Mouse (Mus musculus): ENCODE results near the gene Gm10134.
"Not testable (repeated sequence)": the region's sequence is repeated elsewhere in the genome, so short reads cannot be mapped to it uniquely, and the experiment has no call there.

Gene Gm10134

DNA sequence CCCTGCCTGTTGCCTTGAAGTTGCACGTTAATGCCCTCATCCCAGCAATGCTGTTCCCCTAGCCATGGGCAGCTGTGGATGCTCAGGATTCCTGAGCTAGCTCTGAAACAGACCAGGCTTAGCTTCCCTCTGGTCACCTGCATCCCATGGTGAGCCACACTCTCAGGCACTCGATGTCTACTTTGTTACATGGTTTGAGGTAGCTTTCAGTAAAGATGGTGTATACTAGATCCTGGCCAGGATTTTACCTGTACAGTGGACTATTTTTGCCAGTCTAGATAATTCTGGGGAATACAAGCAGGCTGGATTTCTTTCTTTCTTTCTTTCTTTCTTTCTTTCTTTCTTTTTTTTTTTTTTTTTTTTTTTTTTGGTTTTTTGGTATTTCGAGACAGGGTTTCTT, at the start of gene Gm10134:
Gene Gm10134, plus strand, starts transcription at position 301 of the 400 bp plus-strand sequence.
- no peak for DNase-seq (ENCODE audit: low spot score in 2 of 2)

DNA sequence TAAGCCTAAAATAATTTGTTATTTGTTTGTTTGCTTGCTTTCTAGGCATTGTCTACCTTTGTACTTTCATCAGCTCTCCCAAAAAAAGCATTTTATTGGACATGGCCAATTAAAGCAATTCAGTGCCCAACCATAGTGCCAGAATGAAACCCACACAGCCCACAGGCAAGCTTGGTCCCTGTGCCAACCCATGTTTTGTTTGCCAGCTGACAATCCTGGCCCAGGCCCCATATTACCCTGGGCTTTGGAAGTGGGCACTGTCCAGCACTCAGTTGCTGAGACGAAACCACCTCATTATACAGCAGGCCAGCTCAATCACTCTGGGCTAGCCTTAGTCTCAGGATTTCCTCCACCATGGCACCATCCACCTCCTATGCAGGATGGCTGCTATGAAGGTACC, 49.3 kb upstream of the Gm10134 start:
- DNase-seq (ENCODE audit: low spot score in 2 of 2) = peak in 1 of 2 experiments; percentile 59

DNA sequence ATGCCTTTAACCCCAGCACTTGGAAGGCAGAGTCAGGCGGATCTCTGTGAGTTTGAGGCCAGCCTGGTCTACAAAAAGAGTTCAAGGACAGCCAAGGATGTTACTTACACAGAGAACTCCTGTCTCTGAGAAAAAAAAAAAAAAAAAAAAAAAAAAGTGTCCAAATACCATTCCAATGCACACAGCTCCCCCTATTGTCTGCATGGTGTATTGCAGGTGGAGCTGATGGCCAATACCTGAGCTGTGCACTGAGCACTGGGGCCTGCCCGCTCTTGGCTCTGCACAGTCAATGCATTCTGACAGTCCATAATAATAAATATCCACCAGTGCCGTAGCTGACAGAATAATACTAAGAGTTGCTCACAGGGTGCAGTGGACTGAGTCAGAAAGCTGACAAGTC, 42.0 kb upstream of the Gm10134 start:
- peak in 1 of 2 experiments; percentile 65 for DNase-seq (ENCODE audit: low spot score in 2 of 2)

DNA sequence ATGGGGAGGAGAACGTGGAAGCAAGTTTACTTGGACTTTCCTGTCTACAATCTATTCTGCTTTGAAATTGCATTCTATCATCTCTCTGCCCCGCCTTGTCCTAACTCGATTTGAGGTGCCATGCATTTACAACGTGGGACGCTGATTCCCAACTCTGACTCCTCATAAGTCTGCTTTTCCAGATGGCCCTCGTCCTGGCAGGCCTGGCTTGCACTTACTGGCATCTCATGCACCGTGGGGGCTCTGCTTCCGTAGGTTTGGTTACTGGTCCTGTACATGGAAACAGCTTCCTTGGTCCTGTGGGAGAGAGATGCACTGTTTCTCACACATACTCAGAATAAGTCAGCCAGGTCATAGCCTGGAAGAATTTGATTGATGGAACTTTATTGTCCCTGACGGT, 41.0 kb upstream of the Gm10134 start:
- DNase-seq (ENCODE audit: low spot score in 2 of 2) = no peak

DNA sequence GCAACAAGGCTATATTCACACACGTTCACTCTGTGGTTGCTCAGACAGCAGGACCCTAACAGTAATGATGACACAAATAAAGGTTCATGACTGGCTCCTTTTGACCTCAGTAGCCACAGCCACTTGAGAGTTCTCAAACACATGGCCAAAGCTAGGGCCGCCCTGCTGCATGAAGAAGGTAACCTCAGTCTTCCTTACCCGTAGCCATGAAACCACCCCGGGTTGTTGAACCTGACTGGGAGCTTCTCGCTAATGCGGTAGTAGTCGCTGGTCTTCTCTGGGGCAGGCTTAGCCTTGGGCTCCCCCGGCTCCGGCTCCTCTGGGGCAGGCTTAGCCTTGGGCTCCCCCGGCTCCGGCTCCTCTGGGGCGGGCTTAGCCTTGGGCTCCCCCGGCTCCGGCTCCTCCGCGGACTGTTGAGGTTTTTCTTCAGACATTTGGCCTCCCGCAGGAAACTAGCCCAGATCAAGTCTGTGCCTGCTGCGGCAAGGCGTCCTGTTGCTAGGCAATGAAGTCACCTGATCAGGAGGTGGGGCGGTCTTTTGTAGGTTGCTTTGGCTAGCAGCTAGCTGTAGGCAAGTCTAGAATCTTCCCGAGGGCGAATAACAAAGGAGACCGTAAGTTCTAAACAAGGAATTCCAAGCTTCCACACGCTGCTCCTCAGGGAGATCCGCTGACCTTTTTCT, 39.9 kb upstream of the Gm10134 start, which contains the start of gene 1700007K13Rik:
Gene 1700007K13Rik, minus strand, starts transcription at position 497 of the 683 bp plus-strand sequence.
- peak; percentile 41 to 46 for DNase-seq (ENCODE audit: low spot score in 2 of 2)

DNA sequence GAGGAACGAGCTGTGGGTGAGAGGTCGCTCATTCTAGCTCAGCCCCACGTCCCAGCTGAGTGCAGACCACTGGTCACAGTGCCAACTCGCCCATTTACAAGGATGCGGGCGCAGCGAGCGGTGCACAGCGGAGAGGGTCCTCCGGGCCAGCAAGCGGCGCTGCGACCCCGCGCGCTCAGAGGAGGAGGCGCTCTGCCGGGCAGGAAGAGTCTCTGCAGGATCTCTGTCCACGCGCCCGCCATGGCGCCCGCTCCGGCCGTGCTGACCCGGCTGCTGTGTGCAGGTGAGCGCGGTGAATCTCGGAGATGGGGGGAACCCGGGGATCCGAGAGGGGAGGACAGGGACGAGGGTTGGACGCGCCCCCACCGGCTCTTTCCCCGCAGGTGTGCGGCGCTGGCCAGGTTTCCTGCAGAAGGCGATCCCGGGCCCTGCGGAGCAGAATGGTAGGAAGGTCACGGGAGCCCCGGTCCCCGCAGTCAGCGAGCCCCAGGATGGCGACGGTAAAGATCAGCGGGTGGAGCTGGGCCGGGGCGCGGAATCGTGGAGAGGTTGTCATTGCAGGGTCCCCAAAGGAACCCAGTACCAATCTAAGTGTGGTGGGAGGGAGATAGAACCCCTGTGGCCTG, 37.9 kb upstream of the Gm10134 start, which contains the start of gene Mrps2:
Gene Mrps2, plus strand, starts transcription at position 207 of the 626 bp plus-strand sequence.
- peak; percentile 76 to 87 for DNase-seq (ENCODE audit: low spot score in 2 of 2)

DNA sequence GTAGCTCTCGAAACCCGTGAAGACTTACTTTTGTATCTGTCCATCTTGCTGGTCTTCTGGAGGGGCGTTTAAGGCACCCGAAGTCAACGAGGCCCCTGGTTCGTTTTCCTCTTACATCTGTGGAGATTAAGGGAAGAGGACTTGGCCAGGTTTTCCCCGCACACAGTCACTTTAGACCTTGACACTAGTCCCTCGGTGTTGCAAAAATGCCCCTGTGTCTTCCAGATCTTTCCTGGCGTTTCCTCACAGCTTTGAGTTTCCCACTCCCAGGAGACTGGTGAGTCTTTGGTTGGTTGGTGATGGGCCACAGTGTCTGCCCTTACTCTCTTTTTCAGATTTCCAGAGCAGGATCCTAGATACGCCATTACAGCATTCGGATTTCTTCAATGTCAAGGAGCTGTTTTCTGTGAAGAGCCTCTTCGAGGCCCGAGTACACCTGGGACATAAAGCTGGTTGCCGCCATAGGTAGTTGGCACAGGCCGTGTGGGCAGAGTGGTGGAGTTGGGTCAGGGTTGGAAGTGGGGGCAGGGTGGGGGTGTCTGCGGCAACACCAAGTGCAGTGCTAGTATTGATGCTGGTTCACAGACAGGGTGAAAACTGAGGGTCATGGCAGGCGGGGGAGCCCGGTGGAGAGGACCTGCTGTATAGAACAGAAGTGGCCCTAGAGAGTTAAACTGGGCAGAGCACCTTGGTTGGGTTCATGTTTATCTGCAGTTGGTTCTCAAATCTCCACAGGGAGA, 37.2 kb upstream of the Gm10134 start:
- peak in 1 of 2 experiments; percentile 21 for DNase-seq (ENCODE audit: low spot score in 2 of 2)

DNA sequence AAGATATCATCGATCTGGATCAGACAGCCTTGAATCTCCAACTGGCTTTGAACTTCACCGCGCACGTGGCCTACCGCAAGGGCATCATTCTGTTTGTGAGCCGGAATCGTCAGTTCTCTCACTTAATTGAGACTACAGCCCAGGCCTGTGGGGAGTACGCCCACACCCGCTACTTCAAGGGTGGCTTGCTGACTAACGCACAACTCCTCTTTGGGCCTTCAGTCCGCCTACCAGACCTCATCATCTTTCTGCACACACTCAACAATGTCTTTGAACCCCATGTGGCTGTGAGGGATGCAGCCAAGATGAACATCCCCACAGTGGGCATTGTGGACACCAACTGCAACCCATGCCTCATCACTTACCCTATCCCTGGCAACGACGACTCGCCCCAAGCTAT, 36.4 kb upstream of the Gm10134 start:
- DNase-seq (ENCODE audit: low spot score in 2 of 2) = peak in 1 of 2 experiments; percentile 12

DNA sequence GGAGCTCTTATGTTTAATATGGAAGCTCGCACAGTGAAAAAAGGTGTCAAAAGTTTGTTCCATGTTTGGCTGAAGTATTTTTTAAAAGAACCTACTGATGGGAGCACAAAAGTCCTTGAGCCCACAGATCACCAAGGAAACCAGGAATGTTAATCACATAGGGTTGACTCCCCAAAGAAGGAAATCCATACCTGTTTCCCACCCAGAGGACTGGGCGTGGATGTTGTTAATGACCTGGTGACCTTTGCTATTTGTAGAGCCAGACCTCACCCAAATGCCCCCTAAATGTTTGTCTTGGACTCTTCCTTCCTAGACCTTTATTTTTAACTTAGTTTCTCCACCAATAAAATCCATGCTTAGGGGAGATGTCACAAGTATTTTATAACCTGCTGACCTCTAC, 35.3 kb upstream of the Gm10134 start:
- no peak for DNase-seq (ENCODE audit: low spot score in 2 of 2)

DNA sequence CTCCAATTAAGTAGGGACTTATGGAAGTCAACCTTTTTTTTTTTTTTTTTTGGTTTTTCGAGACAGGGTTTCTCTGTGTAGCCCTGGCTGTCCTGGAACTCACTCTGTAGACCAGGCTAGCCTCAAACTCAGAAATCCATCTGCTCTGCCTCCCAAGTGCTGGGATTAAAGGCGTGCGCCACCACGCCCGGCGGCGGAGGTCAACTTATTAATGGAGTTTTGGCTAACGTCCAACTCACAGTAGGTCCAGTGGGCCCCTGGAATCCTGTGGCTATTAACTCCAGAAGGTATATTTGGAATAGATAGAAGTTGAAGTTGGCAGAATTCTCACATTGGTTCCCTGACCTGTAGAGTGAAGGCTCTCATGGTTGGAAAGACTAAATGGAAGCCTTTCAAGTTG, 33.9 kb upstream of the Gm10134 start:
- DNase-seq (ENCODE audit: low spot score in 2 of 2) = peak in 1 of 2 experiments; percentile 4

DNA sequence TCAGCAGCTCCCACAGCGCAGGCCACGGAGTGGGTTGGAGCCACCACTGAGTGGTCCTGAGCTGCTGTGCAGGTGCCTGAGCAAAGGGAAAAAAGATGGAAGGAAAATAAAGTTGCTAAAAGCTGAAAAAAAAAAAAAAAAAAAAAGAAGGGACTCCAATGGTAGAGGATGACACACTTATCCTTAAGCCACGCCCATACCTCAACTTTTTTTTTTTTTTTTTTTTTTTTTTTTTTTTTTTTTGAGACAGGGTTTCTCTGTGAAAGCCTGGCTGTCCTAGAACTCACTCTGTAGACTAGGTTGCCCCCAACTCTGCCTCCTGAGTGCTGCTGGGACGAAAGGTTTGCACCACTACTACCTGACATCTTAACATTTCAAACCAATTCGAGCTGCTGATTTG, 27.9 kb upstream of the Gm10134 start:
- not testable (repeated sequence) for DNase-seq (ENCODE audit: low spot score in 2 of 2)

DNA sequence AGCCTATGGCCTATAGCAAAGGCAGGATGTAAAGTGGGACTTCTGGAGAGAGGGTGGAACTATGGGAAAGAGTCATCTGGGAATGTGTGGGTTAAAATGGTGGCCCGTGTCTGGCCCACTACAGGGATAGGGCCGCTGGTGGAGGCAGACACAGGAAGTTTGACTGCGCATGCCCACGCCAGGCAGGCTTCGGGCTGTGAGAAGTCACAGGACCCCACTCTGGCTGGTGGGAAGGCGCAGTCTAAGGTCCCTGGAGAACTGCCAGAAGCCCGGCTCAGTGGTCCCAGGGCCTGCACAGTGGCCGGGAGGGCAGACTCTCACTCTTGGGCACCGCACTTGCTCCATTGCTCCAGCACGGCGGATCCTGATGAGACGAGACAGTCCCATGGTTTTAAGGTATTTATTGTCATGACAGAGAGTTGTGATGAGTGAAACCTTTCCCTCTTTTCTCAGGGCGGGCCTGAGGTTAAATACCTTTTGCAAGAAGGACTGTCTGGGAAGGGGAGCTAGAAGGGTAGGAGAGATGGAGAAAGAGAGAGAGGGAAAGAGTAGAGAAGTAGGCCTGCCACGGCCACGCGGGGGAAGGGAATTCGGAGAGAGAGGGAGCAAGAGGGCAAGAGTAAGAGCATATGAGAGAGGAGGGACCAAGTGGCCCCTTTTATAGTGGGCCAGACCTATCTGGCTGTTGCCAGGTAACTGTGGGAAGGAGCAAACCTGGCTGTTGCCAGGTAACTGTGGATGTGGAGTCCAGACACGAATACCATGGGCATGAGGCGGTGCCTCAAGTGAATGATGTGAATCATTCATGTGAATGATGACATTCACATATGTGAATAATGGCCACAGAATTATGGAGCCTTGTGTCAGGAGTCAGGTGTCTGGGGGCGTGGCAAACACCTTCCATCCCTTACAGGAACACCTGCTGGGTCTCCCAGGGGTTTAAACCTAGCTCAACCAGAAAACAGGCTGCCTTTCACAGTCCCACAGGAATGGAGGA, 26.4 kb upstream of the Gm10134 start:
- no peak for DNase-seq (ENCODE audit: low spot score in 2 of 2)

DNA sequence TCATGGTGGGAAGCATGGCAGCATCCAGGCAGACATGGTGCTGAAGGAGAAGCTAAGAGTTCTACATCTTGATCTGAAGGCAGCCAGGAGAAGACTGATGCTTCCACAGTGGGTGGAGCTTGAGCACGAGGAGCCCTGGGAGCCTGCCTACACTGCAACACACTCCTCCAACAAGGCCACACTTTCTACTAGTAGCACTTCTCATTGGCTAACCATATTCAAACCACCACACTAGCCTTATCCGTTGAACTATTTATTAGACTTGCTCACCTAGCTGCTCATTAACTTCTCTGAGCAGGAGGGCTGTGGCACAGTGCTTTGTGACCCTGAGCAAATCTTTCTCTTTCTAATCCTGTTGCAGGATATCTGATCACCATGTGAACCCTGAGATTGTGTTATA, 22.0 kb upstream of the Gm10134 start:
- no peak for DNase-seq (ENCODE audit: low spot score in 2 of 2)

DNA sequence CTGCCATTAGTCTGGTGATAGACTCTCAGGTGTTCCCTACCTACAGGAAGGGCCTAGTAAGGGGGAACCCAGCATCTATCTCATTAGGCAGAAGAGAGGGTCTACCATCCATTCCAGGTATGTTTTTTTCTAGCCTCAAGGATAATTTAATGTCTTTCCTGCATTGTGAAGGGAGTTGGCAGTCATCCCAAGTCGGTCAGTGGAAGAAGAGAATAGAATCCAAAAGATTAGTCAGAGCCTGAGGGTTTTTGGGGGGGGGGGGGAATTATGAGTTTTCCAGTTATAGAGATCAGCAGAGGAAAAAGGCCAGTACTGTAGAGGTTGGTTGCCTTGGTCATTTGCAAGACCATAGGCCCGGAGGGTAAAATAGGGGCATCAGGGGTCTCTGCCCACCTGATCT, 11.4 kb upstream of the Gm10134 start:
- no peak for DNase-seq (ENCODE audit: low spot score in 2 of 2)

DNA sequence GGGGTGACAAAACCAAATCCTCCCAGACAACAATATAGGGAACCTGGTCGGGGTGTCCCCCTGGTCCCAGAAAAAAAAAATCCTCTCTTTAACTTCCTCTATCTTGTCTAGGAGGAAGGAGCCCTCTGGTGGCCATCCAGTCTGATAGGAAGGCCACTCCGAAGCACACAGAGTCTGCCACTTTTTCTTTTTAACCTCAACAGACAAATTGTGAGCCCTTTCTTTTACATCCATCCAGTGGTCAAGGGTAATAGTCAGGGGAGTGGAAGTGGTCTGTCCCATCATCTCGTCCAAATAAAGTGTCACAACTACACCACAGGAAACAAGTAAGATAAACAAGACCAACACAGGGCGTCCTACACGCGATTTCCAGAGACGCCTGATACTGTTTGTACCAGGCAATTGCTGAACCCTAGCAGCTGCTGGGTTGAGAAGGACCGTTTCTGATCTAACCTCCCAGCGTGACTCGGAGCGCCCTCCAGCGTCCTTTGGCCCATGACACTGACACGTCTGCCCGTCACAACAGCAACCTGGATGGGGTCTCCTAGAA, 10.6 kb upstream of the Gm10134 start:
- DNase-seq (ENCODE audit: low spot score in 2 of 2) = no peak

DNA sequence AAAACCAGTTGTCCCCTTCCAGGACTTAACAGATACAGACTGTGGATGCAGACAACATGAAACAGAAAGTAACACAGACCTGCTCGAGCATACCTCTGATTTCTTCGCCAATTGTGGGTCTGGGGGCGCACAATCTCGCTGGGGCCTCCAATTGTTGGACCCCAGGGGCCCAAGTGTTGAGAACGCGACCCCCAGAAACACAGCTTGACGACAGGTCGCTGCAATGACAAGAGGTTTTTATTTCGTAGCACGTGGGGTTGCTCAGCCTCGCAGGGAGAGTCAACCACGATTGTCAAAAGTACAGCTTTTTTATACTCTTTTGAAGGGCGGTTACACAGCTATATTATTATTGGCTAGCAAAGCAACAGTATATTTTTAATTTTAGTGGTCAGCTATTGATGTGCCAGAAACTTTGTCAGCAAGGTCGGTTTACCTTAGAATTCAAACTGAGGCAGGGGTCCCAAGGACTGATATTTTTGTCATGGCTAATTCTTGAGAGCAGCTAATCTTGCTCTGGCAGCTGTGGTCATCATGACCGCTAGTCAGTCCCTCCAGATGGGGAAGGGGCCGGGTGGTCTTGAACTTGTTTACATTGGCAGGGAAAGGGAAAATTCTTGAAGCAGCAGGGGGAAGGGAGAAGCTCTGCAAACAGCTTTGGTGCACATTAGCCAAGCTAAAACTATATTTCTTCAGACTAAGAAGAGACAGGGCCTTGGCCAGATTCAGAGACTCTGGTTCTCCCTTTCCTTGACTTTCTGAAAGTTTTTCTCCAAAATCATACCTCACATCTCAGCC, 9.9 kb upstream of the Gm10134 start:
- DNase-seq (ENCODE audit: low spot score in 2 of 2) = no peak

DNA sequence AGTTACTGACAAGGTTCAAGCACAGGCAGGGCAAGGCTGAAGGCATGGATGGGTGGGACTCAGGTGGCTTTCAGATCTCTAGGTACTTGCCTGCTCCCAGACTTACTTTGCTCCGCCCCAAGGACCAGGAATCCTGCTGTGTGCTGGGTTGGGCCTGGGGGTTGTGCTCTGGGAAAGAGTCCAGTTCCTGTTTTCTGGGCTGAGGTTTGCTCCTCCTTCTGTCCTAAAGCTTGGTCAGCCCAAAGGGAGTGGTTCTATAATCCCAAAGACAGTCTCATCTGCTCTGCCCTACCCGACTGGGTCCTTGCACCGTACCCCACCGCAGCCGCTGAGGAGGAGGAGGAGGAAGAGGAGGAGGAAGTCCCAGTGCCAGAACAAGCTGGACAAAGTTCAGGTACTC, 9.2 kb upstream of the Gm10134 start, which contains the start of gene Gbgt1:
Gene Gbgt1, plus strand, starts transcription at position 221 of the 400 bp plus-strand sequence.
- DNase-seq (ENCODE audit: low spot score in 2 of 2) = no peak

DNA sequence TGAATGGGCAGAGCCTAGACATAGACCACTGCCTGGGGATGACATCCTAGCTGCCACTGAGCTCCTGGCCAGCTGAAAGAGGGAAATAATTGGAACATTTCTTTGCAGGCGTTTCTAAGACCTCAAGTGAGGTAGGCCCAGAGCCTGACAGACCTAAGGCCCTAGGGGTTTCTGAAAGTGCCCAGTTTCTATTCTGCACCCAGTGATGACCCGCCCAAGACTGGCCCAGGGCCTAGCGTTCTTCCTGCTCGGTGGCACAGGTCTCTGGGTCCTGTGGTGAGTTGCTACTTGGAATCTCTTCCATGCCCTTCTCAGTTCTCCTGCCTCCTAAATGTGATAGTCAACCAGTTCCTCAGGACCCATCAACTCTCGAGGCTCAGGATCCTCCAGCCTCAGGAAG, 8.3 kb upstream of the Gm10134 start:
- no peak for DNase-seq (ENCODE audit: low spot score in 2 of 2)

DNA sequence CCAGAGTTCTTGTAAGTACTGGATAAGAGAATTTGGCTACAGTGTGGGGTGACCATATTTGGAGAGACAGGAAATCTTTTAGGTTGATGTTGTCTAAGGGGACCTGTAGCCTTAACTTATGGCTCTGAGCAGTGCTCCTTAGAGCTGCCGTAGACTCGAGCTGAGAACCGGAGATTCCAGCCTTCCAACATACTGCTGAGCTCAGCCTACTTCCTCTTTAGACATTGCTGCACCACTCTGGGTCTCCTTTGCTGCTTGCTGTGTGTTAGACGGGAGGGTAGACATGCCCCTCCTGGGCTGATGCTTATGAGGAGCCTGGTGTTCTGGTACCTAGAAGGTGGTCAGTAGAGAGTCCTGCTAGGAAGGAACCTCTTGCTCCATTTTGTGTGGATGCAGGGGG, 7.5 kb upstream of the Gm10134 start:
- no peak for DNase-seq (ENCODE audit: low spot score in 2 of 2)

DNA sequence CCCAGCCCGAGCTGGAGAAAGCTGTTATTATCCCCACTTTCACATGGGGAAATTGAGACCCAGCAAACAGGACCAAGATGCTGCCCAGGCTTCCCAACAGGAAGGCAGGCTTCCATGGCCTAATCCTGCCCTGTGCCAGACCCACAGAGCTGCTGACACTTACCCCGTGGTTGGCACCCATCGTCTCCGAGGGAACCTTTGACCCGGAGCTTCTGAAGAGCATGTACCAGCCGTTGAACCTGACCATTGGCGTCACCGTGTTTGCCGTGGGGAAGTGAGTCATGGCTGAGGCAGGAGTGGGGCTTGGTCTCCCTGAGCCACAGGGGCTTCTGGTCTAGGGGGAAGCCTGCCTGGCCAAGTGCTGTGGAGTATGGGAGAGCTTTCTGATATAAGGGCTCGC, 2.9 kb upstream of the Gm10134 start:
- DNase-seq (ENCODE audit: low spot score in 2 of 2) = no peak
